Mouse (Mus musculus): ENCODE measurements at regions not wholly inside any gene's neighbourhood (a gene's known extent, or its start where the extent isn't known, plus 50 kb on each side); places are given as distances from the start of the nearest gene placed in this dataset.

GRCm38 (mm10) chr1:152148731-152149130 is 58.8 kb upstream of the 1700025G04Rik start:
- no peak overlapping the region for H3K9ac ChIP-seq
- H3K4me1 ChIP-seq (replicated peaks) = no peaks in the 10 kb centered on the region
- H3K27ac ChIP-seq = no peak overlapping the region
- H3K27me3 ChIP-seq (replicated peaks) = no peaks in the 10 kb centered on the region
- H3K36me3 ChIP-seq = no peaks in the 10 kb centered on the region
- H3K9me3 ChIP-seq = 0 out of 2 replicates have a peak, but pooled peaks cover 3% of the 10 kb centered on the region
- no peak overlapping the region for H3K4me2 ChIP-seq (replicated peaks)
- WGBS = 76% methylated on average over 3 of the region's 3 CpGs
- ATAC-seq = no peak
- H3K4me3 ChIP-seq (replicated peaks) = no peak overlapping the region

GRCm38 (mm10) chr1:152140175-152140574 is 50.2 kb upstream of the 1700025G04Rik start:
- H3K4me3 ChIP-seq (replicated peaks) = no peak overlapping the region
- H3K9me3 ChIP-seq = no peaks in the 10 kb centered on the region
- H3K27ac ChIP-seq = no peak overlapping the region
- ATAC-seq = no peak
- H3K4me2 ChIP-seq (replicated peaks) = no peak overlapping the region
- H3K4me1 ChIP-seq (replicated peaks) = no peaks in the 10 kb centered on the region
- H3K9ac ChIP-seq = no peak overlapping the region
- WGBS = 75% methylated on average over 5 of the region's 5 CpGs
- H3K27me3 ChIP-seq (replicated peaks) = no peaks in the 10 kb centered on the region
- no peaks in the 10 kb centered on the region for H3K36me3 ChIP-seq
